Mouse (Mus musculus) liver, embryonic 11.5 days (tissue): ENCODE results near the gene Ceacam12. TPM values are rescaled to one million over a fixed set of nuclear protein-coding genes. Genes with fewer than 3 reads are reported as not detected.
"Not testable (repeated sequence)": the region's sequence is repeated elsewhere in the genome, so short reads cannot be mapped to it uniquely, and the experiment has no call there.

Experiments
- ATAC-seq: fragments of 200-750 bp; cut with Nextera tagmentation; replicated peaks from 2 replicates; pipeline ENCODE4 v1.8.0; 2017; ENCODE audit warnings: moderate number of reproducible peaks, mild to moderate bottlenecking, moderate TSS enrichment, moderate library complexity; ENCODE audit not compliant: low FRiP score
- DNase-seq: peaks from one replicate; pipeline ENCODE4 v3.0.0-alpha.2; 2017; ENCODE audit warnings: low spot score
- H3K27ac ChIP-seq: fragments of 300-500 bp; sonication (generic); 2 replicates; pipeline ENCODE4 v1.5.1; 2014; ENCODE audit warnings: mild to moderate bottlenecking, low read depth, low read length, control low read depth
- H3K27me3 ChIP-seq: fragments of 300-500 bp; sonication (generic); replicated peaks from 2 replicates; pipeline ENCODE4 v1.6.1; 2014; ENCODE audit warnings: low read length, mixed read lengths; ENCODE audit not compliant: control insufficient read depth, insufficient read depth
- H3K36me3 ChIP-seq: fragments of 300-500 bp; sonication (generic); 2 replicates; pipeline ENCODE4 v1.6.1; 2014; ENCODE audit warnings: mild to moderate bottlenecking, low read length, moderate library complexity, mixed read lengths; ENCODE audit not compliant: control insufficient read depth, insufficient read depth
- H3K4me1 ChIP-seq: fragments of 300-500 bp; sonication (generic); replicated peaks from 2 replicates; pipeline ENCODE4 v1.6.1; 2014; ENCODE audit warnings: low read length, mixed read lengths; ENCODE audit not compliant: control insufficient read depth, insufficient read depth
- H3K4me2 ChIP-seq: fragments of 300-500 bp; sonication (generic); 2 replicates; pipeline ENCODE4 v1.6.1; 2014; ENCODE audit warnings: mild to moderate bottlenecking, control low read depth, moderate library complexity
- H3K4me3 ChIP-seq: fragments of 300-500 bp; sonication (generic); 2 replicates; pipeline ENCODE4 v1.5.1; 2014; ENCODE audit warnings: low read depth, low read length, control low read depth
- H3K9ac ChIP-seq: fragments of 300-500 bp; sonication (generic); 2 replicates; pipeline ENCODE4 v1.6.1; 2014; ENCODE audit warnings: low read depth, low read length, control low read depth
- H3K9me3 ChIP-seq: fragments of 300-500 bp; sonication (generic); 2 replicates; pipeline ENCODE4 v1.6.1; 2016; ENCODE audit warnings: low read length, inconsistent platforms, mixed read lengths; ENCODE audit not compliant: control insufficient read depth
- WGBS: fragments of 180-500 bp; shearing (Covaris S2); extraction: QIAGEN DNeasy Blood & Tissue Kit; methylation state at CpG from one replicate; pipeline ENCODE4 v1.1.7; 2014; 5-methylcytosine and 5-hydroxymethylcytosine counted together
- microRNA-seq: library from miRNA; unstranded; fragments of <30 nt; microRNA quantifications from one replicate; pipeline ENCODE4, GENCODE M21; 2017; ENCODE audit warnings: borderline number of aligned reads
- polyA plus RNA-seq: library from polyadenylated mRNA; unstranded; fragments of >200 nt; fragmentation: Nextera tagmentation; extraction: Ambion mirVana; gene quantifications from 2 replicates; pipeline ENCODE4 v1.2.1, GENCODE M21; 2014

The Ceacam12 gene
- not detected in 2 replicates for polyA plus RNA-seq

DNA sequence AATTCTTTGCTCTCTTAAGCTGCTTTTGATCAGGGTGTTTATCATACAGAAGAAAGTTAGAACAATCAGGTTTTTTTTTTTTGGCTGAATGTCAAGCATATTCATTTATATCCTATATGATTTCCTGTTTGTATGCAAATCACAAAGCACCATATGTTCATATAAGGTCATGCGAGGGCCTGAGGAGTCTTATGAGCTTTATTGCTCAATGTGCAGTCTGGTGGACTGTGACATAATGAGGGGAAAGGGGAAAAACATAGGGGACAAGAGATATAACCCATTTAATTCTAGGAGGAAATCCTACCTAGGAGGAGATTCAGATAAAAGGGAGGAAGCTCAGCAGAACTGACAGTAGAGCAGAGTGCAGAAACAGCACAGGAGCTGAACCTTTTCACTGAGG is at the start of gene Ceacam12:
TSS of gene Ceacam12 (plus strand) at position 301 of the 400 bp plus-strand sequence.
- Histone ChIP-seq H3K4me2 (no peak within 1 kb of the TSS), H3K9me3 (peaks cover 13% of the 10 kb centered on the region), H3K4me3 (no peak within 1 kb of the TSS), H3K27ac (no peak within 1 kb of the TSS), H3K9ac (no peak within 1 kb of the TSS), H3K27me3 (no peaks in the 10 kb centered on the region), H3K4me1 (no peaks in the 10 kb centered on the region), H3K36me3 (no peaks in the 10 kb centered on the region)
- 58% methylated on average over 1 of the region's 1 CpGs for whole genome bisulfite sequencing
- ATAC-seq (no peak), DNase-seq (no peak)

DNA sequence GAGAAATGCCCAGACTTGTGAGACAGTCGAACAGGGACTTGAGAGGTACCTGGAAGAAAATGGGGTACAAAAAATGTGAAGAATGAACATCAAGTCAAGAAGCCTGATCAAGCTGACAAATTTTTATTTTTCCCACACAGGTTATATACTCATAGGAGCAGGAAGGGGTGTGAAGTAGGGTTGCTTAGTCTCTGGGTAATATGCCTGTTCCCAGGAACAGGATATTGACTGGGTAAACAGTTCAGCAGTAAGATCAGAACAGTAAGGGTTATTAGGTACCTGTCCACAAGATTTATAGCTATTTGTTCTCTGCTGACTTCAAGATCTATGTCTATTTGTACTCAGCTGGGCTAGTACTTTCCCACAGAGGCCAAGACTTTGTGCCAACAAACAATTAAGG is 8.1 kb downstream of the Ceacam12 start:
- ATAC-seq, H3K27me3 ChIP-seq, H3K36me3 ChIP-seq, H3K27ac ChIP-seq, H3K9ac ChIP-seq, H3K4me3 ChIP-seq, DNase-seq, H3K4me1 ChIP-seq, H3K4me2 ChIP-seq: not testable (repeated sequence)
- peaks cover 19% of the 10 kb centered on the region for H3K9me3 ChIP-seq
- 73% methylated on average over 1 of the region's 1 CpGs for WGBS

DNA sequence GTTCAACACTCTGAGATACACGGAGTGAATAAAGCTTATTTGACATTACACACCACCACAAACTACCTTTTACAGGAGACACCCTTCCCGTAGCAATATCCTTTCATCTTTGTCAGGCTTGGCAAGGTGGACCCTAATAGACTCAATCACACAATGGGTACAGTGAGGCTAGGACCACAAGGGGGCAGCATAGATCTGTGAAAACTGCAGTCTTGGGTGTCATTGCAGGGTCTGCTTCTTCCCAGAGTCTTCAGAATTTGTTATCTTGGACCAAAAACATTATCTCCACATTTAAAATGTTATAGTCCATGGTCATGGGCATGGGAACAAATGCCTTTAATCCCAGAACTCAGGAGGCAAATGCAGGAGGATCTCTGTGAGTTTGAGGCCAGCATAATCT is 35.1 kb downstream of the Ceacam12 start:
- Histone ChIP-seq H3K27ac (no peak overlapping the region), H3K36me3 (no peaks in the 10 kb centered on the region), H3K27me3 (no peaks in the 10 kb centered on the region), H3K9ac (no peak overlapping the region), H3K4me3 (no peak overlapping the region), H3K9me3 (peaks cover 18% of the 10 kb centered on the region; the same call in 1 of the 2 replicates), H3K4me2 (no peak overlapping the region), H3K4me1 (no peaks in the 10 kb centered on the region)
- 28% methylated on average over 2 of the region's 2 CpGs for WGBS
- no peak for DNase-seq
- ATAC-seq, result no peak

Small RNA genes within 50 kb of the gene (microRNA-seq; reads per million reads assigned to microRNA genes)
- not detected for gene Gm22414

Other genes starting within 250 kb of the Ceacam12 start
- gene Gm5155, start 194.2 kb upstream of the Ceacam12 start, polyA plus RNA-seq, result not detected in 2 replicates
- gene Ceacam11, start 93.8 kb upstream of the Ceacam12 start, polyA plus RNA-seq, result not detected in 2 replicates
- gene Ceacam13, start 56.0 kb upstream of the Ceacam12 start, polyA plus RNA-seq, result not detected in 2 replicates
- gene Igfl3, start 110.6 kb downstream of the Ceacam12 start, polyA plus RNA-seq, result not detected in 2 replicates
- not detected in 2 replicates for gene Mill1, start 179.4 kb downstream of the Ceacam12 start, polyA plus RNA-seq